Mouse (Mus musculus): ENCODE results near the gene Slc2a12. TPM values are rescaled to one million over a fixed set of nuclear protein-coding genes. Genes with fewer than 3 reads are reported as not detected.

Gene Slc2a12
- polyA plus RNA-seq, 1 experiment from 2014 or later = 3.0 TPM

DNA sequence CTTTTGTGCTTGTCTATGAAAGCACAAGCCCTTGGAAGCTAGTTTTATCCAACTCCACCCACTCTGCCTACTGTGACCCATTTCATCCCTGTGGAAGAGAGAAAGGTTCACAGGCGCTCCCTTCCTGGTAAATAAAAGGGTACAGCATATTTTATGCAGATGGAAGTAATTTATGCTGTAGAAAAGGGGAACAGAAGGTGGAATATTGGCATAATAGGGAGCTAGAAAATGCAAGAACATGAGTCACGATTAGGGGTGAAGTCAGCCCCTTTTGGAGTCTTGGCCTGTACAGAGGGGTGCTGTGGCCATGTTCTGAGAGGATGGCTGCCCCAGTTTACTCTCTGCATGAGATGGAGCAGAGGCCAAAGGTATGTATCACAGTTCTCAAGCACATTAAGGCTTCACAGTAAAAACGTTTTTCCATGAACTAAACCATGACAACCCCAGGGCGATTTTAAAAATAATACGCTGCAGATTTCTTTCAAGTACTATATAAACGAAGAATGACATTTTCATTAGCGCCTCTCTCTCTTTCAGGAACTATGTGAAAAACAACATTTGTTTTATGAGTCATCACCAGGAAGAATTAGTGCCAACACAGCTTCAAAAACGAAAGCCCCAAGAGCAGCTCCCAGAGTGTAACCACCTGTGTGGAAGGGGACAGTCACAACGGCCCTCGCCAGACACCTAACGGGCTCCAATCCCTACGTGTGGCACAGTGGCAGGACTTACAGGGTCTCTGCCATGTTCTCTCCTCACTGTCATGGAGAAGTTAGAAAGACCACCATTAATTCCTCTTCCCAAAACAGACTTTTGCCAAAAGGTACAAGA, 56.9 kb downstream of the Slc2a12 start:
- Histone ChIP-seq H3K4me3 (replicated peaks; ENCODE audit: low read depth, low read length) (no peak overlapping the region), H3K36me3 (ENCODE audit: insufficient read depth, low read length) (peaks cover 20% of the 10 kb centered on the region), H3K4me1 (replicated peaks; ENCODE audit: insufficient read depth, low read length) (peaks cover 10% of the 10 kb centered on the region; the same call in 1 of the 2 replicates), H3K4me2 (ENCODE audit: low read length) (no peak overlapping the region), H3K9ac (ENCODE audit: low read depth, low read length) (no peak overlapping the region), H3K27ac (no peak overlapping the region), H3K9me3 (replicated peaks; ENCODE audit: low read length) (no peaks in the 10 kb centered on the region), H3K27me3 (ENCODE audit: insufficient read depth, low read length) (no peaks in the 10 kb centered on the region)
- no peak for TF ChIP-seq CTCF (IDR thresholded peaks at IDR 0.05; ENCODE audit: low read depth)
- ATAC-seq (replicated peaks; ENCODE audit: low FRiP score, low read depth) (no peak), DNase-seq (ENCODE audit: low spot score) (peak; percentile 59)
- 48% methylated on average over 12 of the region's 12 CpGs for WGBS

DNA sequence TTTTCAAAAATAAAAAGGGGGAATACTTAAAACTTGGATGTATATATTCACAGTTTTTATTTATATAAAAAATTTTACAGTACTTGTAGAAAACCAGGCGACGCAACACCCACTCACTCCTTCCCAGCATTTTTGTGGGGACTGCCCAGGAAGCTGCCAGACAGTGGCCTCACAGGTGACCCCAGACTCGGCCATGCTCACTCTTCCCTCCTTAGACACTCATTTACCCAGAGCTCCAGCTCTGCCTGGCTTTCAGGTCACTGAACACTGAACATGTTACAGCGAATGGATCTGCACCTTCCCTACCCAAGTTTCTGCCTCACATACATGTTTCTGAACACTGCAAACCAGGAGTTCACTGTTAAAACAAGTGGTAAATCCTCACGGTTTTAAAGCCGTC, 59.0 kb downstream of the Slc2a12 start:
- Histone ChIP-seq H3K9me3 (replicated peaks; ENCODE audit: low read length) (no peaks in the 10 kb centered on the region), H3K4me3 (replicated peaks; ENCODE audit: low read depth, low read length) (no peak overlapping the region), H3K27me3 (ENCODE audit: insufficient read depth, low read length) (no peaks in the 10 kb centered on the region), H3K9ac (ENCODE audit: low read depth, low read length) (no peak overlapping the region), H3K36me3 (ENCODE audit: insufficient read depth, low read length) (peaks cover 41% of the 10 kb centered on the region), H3K27ac (no peak overlapping the region), H3K4me1 (replicated peaks; ENCODE audit: insufficient read depth, low read length) (peaks cover 7% of the 10 kb centered on the region; the same call in 1 of the 2 replicates), H3K4me2 (ENCODE audit: low read length) (no peak overlapping the region)
- 71% methylated on average over 6 of the region's 6 CpGs for WGBS
- DNase-seq (ENCODE audit: low spot score) (no peak), ATAC-seq (replicated peaks; ENCODE audit: low FRiP score, low read depth) (no peak)
- TF ChIP-seq CTCF (IDR thresholded peaks at IDR 0.05; ENCODE audit: low read depth) = no peak

DNA sequence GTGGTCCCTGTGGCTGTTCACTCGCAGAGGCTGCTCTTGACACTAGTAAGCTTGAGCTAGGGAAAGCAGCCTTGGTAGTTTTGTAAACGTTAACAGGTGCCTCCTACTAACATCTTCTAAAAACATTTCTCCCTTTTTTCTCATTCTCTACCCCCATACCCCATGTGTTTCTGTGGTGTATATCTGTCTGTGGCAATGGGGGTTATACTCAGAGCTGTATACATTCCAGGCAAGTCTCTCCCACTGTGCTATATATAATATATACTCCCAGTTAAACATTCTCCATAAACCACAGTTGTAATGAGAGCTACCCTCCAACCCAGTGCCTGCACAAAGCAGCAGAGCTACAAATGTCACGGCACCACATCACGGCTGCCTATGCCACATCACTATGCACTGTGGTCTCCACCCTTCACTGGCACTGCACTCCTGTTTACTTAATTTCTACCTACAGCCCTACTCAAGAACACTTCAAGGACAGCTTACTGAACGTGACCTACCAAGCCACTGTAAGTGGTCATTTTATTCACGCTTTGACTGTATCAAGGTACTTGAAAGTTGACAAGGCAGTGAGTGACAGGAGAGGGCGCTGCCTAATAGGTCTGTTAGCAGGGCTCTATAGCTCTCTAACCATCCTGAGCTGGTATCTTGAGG, 63.5 kb downstream of the Slc2a12 start:
- no peak overlapping the region for H3K4me3 ChIP-seq (replicated peaks; ENCODE audit: low read depth, low read length)
- H3K4me1 ChIP-seq (replicated peaks; ENCODE audit: insufficient read depth, low read length) = 0 out of 2 replicates have a peak, but pooled peaks cover 3% of the 10 kb centered on the region
- peaks cover 35% of the 10 kb centered on the region for H3K36me3 ChIP-seq (ENCODE audit: insufficient read depth, low read length)
- WGBS = 84% methylated on average over 7 of the region's 7 CpGs
- H3K27me3 ChIP-seq (ENCODE audit: insufficient read depth, low read length) = no peaks in the 10 kb centered on the region
- no peak overlapping the region; the same call in 1 of the 2 replicates for H3K27ac ChIP-seq
- no peaks in the 10 kb centered on the region for H3K9me3 ChIP-seq (replicated peaks; ENCODE audit: low read length)
- H3K4me2 ChIP-seq (ENCODE audit: low read length) = no peak overlapping the region
- DNase-seq (ENCODE audit: low spot score) (no peak), ATAC-seq (replicated peaks; ENCODE audit: low FRiP score, low read depth) (no peak; the same call in 1 of the 2 replicates)
- no peak for TF ChIP-seq CTCF (IDR thresholded peaks at IDR 0.05; ENCODE audit: low read depth)
- no peak overlapping the region for H3K9ac ChIP-seq (ENCODE audit: low read depth, low read length)

DNA sequence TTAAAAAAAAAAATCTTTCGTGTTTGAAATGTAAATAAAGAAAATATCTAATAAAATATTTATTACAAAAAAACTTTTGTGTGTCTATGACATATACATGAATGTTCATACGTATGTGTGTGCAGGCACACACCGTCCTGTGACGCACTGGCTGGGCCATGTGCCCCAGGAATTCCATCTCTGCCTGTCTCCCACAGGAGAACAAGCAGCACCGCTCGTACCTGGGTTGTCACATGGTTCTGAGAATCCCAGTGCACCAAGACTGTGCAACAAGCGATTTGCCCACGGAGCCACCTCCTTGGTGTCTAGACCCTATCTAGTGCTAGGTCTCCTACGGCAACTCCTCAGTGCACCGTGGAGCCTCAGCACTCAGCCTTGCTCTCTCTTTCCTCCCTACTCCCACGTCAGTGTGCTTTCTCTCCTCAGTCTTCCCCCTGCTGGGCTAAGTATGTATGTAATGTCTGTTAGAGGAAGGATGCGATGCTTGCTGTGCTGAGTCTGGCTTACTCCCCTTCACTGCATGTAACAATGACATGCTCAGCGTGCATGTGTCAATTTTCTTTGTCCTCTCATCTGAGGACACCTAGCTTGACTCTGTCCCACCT, 65.5 kb downstream of the Slc2a12 start:
- 88% methylated on average over 13 of the region's 13 CpGs for WGBS
- ATAC-seq (replicated peaks; ENCODE audit: low FRiP score, low read depth) = no peak

DNA sequence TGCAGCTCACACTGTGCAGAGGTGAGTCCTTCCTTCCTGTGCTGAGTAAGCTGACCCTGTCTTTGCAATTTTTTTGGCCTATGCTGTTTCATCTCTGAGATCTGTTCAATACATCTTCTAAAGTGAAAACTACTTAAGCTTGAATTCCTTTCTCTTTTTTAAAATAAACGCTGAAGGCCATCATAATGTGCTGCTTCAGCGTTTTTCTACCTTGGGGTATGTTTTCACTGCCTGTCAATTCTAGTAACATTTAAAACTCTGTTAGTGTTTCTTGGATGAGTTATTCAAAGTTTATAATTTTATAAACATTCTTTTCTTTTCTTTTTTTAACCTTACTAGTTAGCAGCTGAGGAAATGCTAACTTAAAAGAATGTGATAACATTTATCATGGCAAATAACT, 68.1 kb downstream of the Slc2a12 start:
- H3K36me3 ChIP-seq (ENCODE audit: insufficient read depth, low read length) = peaks cover 9% of the 10 kb centered on the region

More for the DNA sequence above, 65.5 kb downstream of the Slc2a12 start:
- Histone ChIP-seq H3K27ac (no peak overlapping the region), H3K9ac (ENCODE audit: low read depth, low read length) (no peak overlapping the region), H3K9me3 (replicated peaks; ENCODE audit: low read length) (no peaks in the 10 kb centered on the region), H3K4me3 (replicated peaks; ENCODE audit: low read depth, low read length) (no peak overlapping the region), H3K27me3 (ENCODE audit: insufficient read depth, low read length) (no peaks in the 10 kb centered on the region), H3K36me3 (ENCODE audit: insufficient read depth, low read length) (peaks cover 34% of the 10 kb centered on the region), H3K4me2 (ENCODE audit: low read length) (no peak overlapping the region), H3K4me1 (replicated peaks; ENCODE audit: insufficient read depth, low read length) (0 out of 2 replicates have a peak, but pooled peaks cover 3% of the 10 kb centered on the region)
- DNase-seq (ENCODE audit: low spot score) = no peak
- peak; percentile 39; the same call in 1 of the 2 replicates for TF ChIP-seq CTCF (IDR thresholded peaks at IDR 0.05; ENCODE audit: low read depth)

DNA sequence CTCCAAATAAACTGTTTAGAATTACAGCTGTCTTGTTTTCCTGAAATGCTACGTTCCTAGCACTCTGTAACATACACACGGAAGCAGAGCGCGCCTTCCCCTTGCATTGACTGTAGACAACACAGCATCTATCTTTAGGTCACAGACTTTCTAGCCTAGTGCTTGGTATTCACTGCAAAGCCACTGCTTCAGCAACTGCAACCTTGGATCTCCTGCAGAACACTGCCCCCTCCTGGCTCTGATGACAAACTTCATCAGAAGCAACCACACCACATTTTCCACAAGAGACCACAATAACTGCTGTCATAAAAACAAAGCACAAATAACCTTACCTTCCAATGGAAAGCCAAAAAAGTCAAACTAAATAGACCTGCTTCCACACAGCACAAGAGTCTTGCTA, 69.7 kb downstream of the Slc2a12 start:
- WGBS = 78% methylated on average over 4 of the region's 4 CpGs
- Histone ChIP-seq H3K9ac (ENCODE audit: low read depth, low read length) (no peak overlapping the region), H3K4me2 (ENCODE audit: low read length) (no peak overlapping the region), H3K27me3 (ENCODE audit: insufficient read depth, low read length) (no peaks in the 10 kb centered on the region), H3K4me3 (replicated peaks; ENCODE audit: low read depth, low read length) (no peak overlapping the region), H3K27ac (no peak overlapping the region), H3K9me3 (replicated peaks; ENCODE audit: low read length) (no peaks in the 10 kb centered on the region), H3K4me1 (replicated peaks; ENCODE audit: insufficient read depth, low read length) (0 out of 2 replicates have a peak, but pooled peaks cover 3% of the 10 kb centered on the region), H3K36me3 (ENCODE audit: insufficient read depth, low read length) (no peaks in the 10 kb centered on the region)
- DNase-seq (ENCODE audit: low spot score) (peak; percentile 89), ATAC-seq (replicated peaks; ENCODE audit: low FRiP score, low read depth) (no peak)
- peak; percentile 85 for TF ChIP-seq CTCF (IDR thresholded peaks at IDR 0.05; ENCODE audit: low read depth)

More for the DNA sequence above, 68.1 kb downstream of the Slc2a12 start:
- DNase-seq (ENCODE audit: low spot score) (no peak), ATAC-seq (replicated peaks; ENCODE audit: low FRiP score, low read depth) (no peak)
- H3K27me3 ChIP-seq (ENCODE audit: insufficient read depth, low read length) = no peaks in the 10 kb centered on the region
- H3K4me1 ChIP-seq (replicated peaks; ENCODE audit: insufficient read depth, low read length) = 0 out of 2 replicates have a peak, but pooled peaks cover 3% of the 10 kb centered on the region
- H3K9me3 ChIP-seq (replicated peaks; ENCODE audit: low read length) = no peaks in the 10 kb centered on the region
- H3K4me3 ChIP-seq (replicated peaks; ENCODE audit: low read depth, low read length) = no peak overlapping the region
- 58% methylated on average over 2 of the region's 2 CpGs for WGBS
- no peak overlapping the region for H3K4me2 ChIP-seq (ENCODE audit: low read length)
- TF ChIP-seq CTCF (IDR thresholded peaks at IDR 0.05; ENCODE audit: low read depth) = no peak
- no peak overlapping the region for H3K27ac ChIP-seq
- H3K9ac ChIP-seq (ENCODE audit: low read depth, low read length) = no peak overlapping the region

Data from kidney, postnatal 0 days (tissue).